In the genomic region with DNA sequence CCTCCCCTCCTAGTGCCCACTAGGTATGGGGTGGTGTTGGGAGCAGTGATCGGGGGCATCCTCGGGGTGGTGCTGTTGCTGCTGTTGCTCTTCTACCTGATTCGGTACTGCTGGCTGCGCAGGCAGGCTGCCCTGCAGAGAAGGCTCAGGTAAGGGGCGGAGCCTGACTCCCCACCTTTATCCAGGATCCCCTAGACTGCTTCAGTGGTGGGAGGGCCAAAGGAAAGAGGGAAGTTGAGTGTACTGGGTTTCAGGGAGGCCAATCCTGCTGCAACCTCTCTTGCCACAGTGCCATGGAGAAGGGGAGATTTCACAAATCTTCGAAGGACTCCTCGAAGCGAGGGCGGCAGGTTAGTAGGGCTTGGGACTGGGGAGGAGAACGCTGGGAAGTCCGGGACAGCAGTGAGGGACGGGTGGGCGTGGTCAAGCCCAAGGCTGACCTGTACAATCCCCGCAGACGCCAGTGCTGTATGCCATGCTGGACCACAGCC, we compare ENCODE assay signal across 9 mouse cellular contexts. TPM values are rescaled to one million over a fixed set of nuclear protein-coding genes. Genes with fewer than 3 reads are reported as not detected.
DNase-seq lines count a peak whose midpoint lies in the region; ATAC-seq and TF ChIP-seq lines count a peak whose summit lies in the region.
"Had no signal": no experiment of that assay in that cellular context is flagged by ENCODE, and none has a peak within 500 bp of the region (broad histone marks: within the 10 kb centered on the region; RNA-seq: fewer than 3 reads in every experiment).

No protein-coding gene starts in this region.

- peak overlapping the region; percentile 52; the same call in 1 of the 2 replicates for H3K9ac ChIP-seq in heart, embryonic 11.5 days (ENCODE audit: low read depth, low read length)
- H3K9ac ChIP-seq in embryonic facial prominence, embryonic 11.5 days (replicated peaks; ENCODE audit: low read length) = peak overlapping the region; percentile 26
- peak overlapping the region; percentile 23; the same call in 1 of the 2 replicates for H3K9ac ChIP-seq in kidney, embryonic 14.5 days (ENCODE audit: low read depth, low read length)

- TF ChIP-seq CTCF in thymus, adult 2 months (IDR thresholded peaks at IDR 0.05; ENCODE audit: borderline replicate concordance, control insufficient read depth, extremely low read depth, insufficient read depth, low read length, poor library complexity) = no peak

- no peaks in the 10 kb centered on the region for H3K9me3 ChIP-seq in heart, embryonic 11.5 days (replicated peaks; ENCODE audit: control insufficient read depth, low read length)
- no peaks in the 10 kb centered on the region for H3K9me3 ChIP-seq in embryonic facial prominence, embryonic 11.5 days (replicated peaks; ENCODE audit: control insufficient read depth, low read length)
- no peaks in the 10 kb centered on the region for H3K9me3 ChIP-seq in kidney, embryonic 14.5 days (ENCODE audit: control insufficient read depth, low read length)
- H3K9me3 ChIP-seq: G1E had no signal

- no peaks in the 10 kb centered on the region for H3K36me3 ChIP-seq in heart, embryonic 11.5 days (ENCODE audit: control insufficient read depth, insufficient read depth, low read length)
- no peaks in the 10 kb centered on the region for H3K36me3 ChIP-seq in embryonic facial prominence, embryonic 11.5 days (replicated peaks; ENCODE audit: control insufficient read depth, insufficient read depth, low read depth, low read length)
- H3K36me3 ChIP-seq in kidney, embryonic 14.5 days (ENCODE audit: control insufficient read depth, insufficient read depth, low read length) = no peaks in the 10 kb centered on the region
- no peaks in the 10 kb centered on the region for H3K36me3 ChIP-seq in thymus, adult 2 months (ENCODE audit: control insufficient read depth, insufficient read depth, low read length)
- H3K36me3 ChIP-seq: G1E had no signal

- peaks cover 39% of the 10 kb centered on the region for H3K27me3 ChIP-seq in heart, embryonic 11.5 days (ENCODE audit: control insufficient read depth, insufficient read depth, low read length)
- H3K27me3 ChIP-seq in embryonic facial prominence, embryonic 11.5 days (ENCODE audit: control insufficient read depth, insufficient read depth, low read length) = peaks cover 9% of the 10 kb centered on the region
- peaks cover 23% of the 10 kb centered on the region for H3K27me3 ChIP-seq in kidney, embryonic 14.5 days (ENCODE audit: control insufficient read depth, insufficient read depth, low read length)
- no peaks in the 10 kb centered on the region; the same call in 1 of the 2 replicates for H3K27me3 ChIP-seq in thymus, adult 2 months (ENCODE audit: control insufficient read depth, insufficient read depth, low read length)

- H3K4me2 ChIP-seq in heart, embryonic 11.5 days = peak overlapping the region; percentile 62
- peak overlapping the region; percentile 49 for H3K4me2 ChIP-seq in embryonic facial prominence, embryonic 11.5 days (ENCODE audit: low read depth, low read length)
- H3K4me2 ChIP-seq in kidney, embryonic 14.5 days (replicated peaks; ENCODE audit: low read depth, low read length) = peak overlapping the region; percentile 57

- H3K27ac ChIP-seq in heart, embryonic 11.5 days (ENCODE audit: low read depth, low read length) = no peak overlapping the region
- no peak overlapping the region for H3K27ac ChIP-seq in embryonic facial prominence, embryonic 11.5 days (replicated peaks; ENCODE audit: low read depth, low read length)
- no peak overlapping the region for H3K27ac ChIP-seq in kidney, embryonic 14.5 days (ENCODE audit: low read depth, low read length)
- no peak overlapping the region for H3K27ac ChIP-seq in thymus, adult 2 months (ENCODE audit: control insufficient read depth, insufficient read depth, low read length)

- 0 out of 2 replicates have a peak, but pooled peaks cover 2% of the 10 kb centered on the region for H3K4me1 ChIP-seq in heart, embryonic 11.5 days (ENCODE audit: control insufficient read depth, insufficient read depth, low read length)
- no peaks in the 10 kb centered on the region for H3K4me1 ChIP-seq in embryonic facial prominence, embryonic 11.5 days (ENCODE audit: control insufficient read depth, insufficient read depth, low read length)
- peaks cover 6% of the 10 kb centered on the region; the same call in 1 of the 2 replicates for H3K4me1 ChIP-seq in kidney, embryonic 14.5 days (ENCODE audit: control insufficient read depth, insufficient read depth, low read length)
- no peaks in the 10 kb centered on the region for H3K4me1 ChIP-seq in thymus, adult 2 months (replicated peaks; ENCODE audit: control insufficient read depth, insufficient read depth, low read length)

- H3K4me3 ChIP-seq in heart, embryonic 11.5 days (ENCODE audit: low read depth, low read length) = peak overlapping the region; percentile 26
- peak overlapping the region; percentile 7; the same call in 1 of the 2 replicates for H3K4me3 ChIP-seq in embryonic facial prominence, embryonic 11.5 days (ENCODE audit: low read depth, low read length)
- H3K4me3 ChIP-seq in kidney, embryonic 14.5 days (ENCODE audit: low read length) = peak overlapping the region; percentile 34
- H3K4me3 ChIP-seq in thymus, adult 2 months (ENCODE audit: control insufficient read depth, insufficient read depth, low read length) = no peak overlapping the region

- no peak for DNase-seq in heart, postnatal 25 days (ENCODE audit: low spot score)
- DNase-seq in embryonic facial prominence, embryonic 11.5 days (ENCODE audit: low spot score) = peak; percentile 27
- DNase-seq in lung, postnatal 36 days = peak; percentile 55
- DNase-seq in testis, postnatal 10 days (ENCODE audit: low spot score) = peak; percentile 60
- DNase-seq in layer of hippocampus, postnatal 25 days (ENCODE audit: extremely low spot score in 1 of 2, low spot score in 1 of 2) = no peak
- no peak for DNase-seq in thymus, adult 2 months

- ATAC-seq in heart, embryonic 11.5 days (replicated peaks; ENCODE audit: insufficient number of reproducible peaks, low FRiP score, low TSS enrichment) = no peak; the same call in 1 of the 2 replicates
- ATAC-seq in embryonic facial prominence, embryonic 11.5 days (replicated peaks; ENCODE audit: insufficient number of reproducible peaks, low FRiP score, low TSS enrichment, low read depth) = peak; percentile 51
- peak; percentile 65 for ATAC-seq in kidney, embryonic 14.5 days (ENCODE audit: low FRiP score, low TSS enrichment)

- no peak for TF ChIP-seq POLR2A in thymus, adult 2 months (IDR thresholded peaks at IDR 0.05; ENCODE audit: control insufficient read depth, extremely low read depth, insufficient read depth, low read length, poor library complexity)

- intact Hi-C loops in heart, postnatal 25 days (cut with DNase I) = no loop called here

- WGBS in heart, embryonic 11.5 days (ENCODE audit: insufficient replicate concordance) = 4% methylated on average over 15 of the region's 15 CpGs
- 5% methylated on average over 15 of the region's 15 CpGs for WGBS in embryonic facial prominence, embryonic 11.5 days
- WGBS in kidney, embryonic 14.5 days = 3% methylated on average over 15 of the region's 15 CpGs
- 20% methylated on average over 15 of the region's 15 CpGs for WGBS in thymus, adult 2 months

RNA-seq across cellular contexts. Expression of a gene that starts 9.0 kb away (rescaled TPM):
- polyA plus RNA-seq in heart, embryonic 11.5 days (2014; fragmentation: Nextera tagmentation; extraction: Ambion mirVana) = 0.30 TPM in 1 of 2 replicates, not detected in the other
- 1 to 10 TPM in 1 of 2 experiments, under 1 TPM in 1; 0.29 to 6.7 TPM for total RNA-seq in heart, postnatal 25 days (2021)
- polyA plus RNA-seq in embryonic facial prominence, embryonic 11.5 days (2014; fragmentation: Nextera tagmentation; extraction: Ambion mirVana) = 1.1 and 1.9 TPM in 2 replicates
- polyA plus RNA-seq in kidney, embryonic 14.5 days (2014; fragmentation: Nextera tagmentation; extraction: Ambion mirVana) = 0.24 TPM in 1 of 2 replicates, not detected in the other
- total RNA-seq in layer of hippocampus, postnatal 25 days (2021) = not detected
- 1.1 and 7.4 TPM in 2 replicates for polyA plus RNA-seq in thymus, adult 2 months (2012; rRNA removed)
- total RNA-seq: G1E had no signal
- polyA plus RNA-seq: G1E had no signal

RNA-seq across cellular contexts. Expression of a gene that starts 9.1 kb away (rescaled TPM):
- 426 and 502 TPM in 2 replicates for polyA plus RNA-seq in heart, embryonic 11.5 days (2014; fragmentation: Nextera tagmentation; extraction: Ambion mirVana)
- 1,000 to 10,000 TPM; 1,121 to 1,186 TPM for total RNA-seq in heart, postnatal 25 days (2021)
- polyA plus RNA-seq in embryonic facial prominence, embryonic 11.5 days (2014; fragmentation: Nextera tagmentation; extraction: Ambion mirVana) = 252 and 267 TPM in 2 replicates
- 291 and 322 TPM in 2 replicates for polyA plus RNA-seq in kidney, embryonic 14.5 days (2014; fragmentation: Nextera tagmentation; extraction: Ambion mirVana)
- total RNA-seq in layer of hippocampus, postnatal 25 days (2021) = 100 to 1,000 TPM; 204 to 220 TPM
- polyA plus RNA-seq in thymus, adult 2 months (2012; rRNA removed) = 191 and 231 TPM in 2 replicates

RNA-seq across cellular contexts. Expression of a gene that starts 36.5 kb away (rescaled TPM):
- 36.2 and 40.0 TPM in 2 replicates for polyA plus RNA-seq in heart, embryonic 11.5 days (2014; fragmentation: Nextera tagmentation; extraction: Ambion mirVana)
- 100 to 1,000 TPM; 253 to 281 TPM for total RNA-seq in heart, postnatal 25 days (2021)
- 13.5 and 15.6 TPM in 2 replicates for polyA plus RNA-seq in embryonic facial prominence, embryonic 11.5 days (2014; fragmentation: Nextera tagmentation; extraction: Ambion mirVana)
- 2.1 and 2.6 TPM in 2 replicates for polyA plus RNA-seq in kidney, embryonic 14.5 days (2014; fragmentation: Nextera tagmentation; extraction: Ambion mirVana)
- total RNA-seq in layer of hippocampus, postnatal 25 days (2021) = 10 to 100 TPM; 42.1 to 43.6 TPM
- 4.7 and 7.3 TPM in 2 replicates for polyA plus RNA-seq in thymus, adult 2 months (2012; rRNA removed)
- polyA plus RNA-seq: G1E had no signal

RNA-seq across cellular contexts. Expression of a gene that starts 45.8 kb away (rescaled TPM):
- polyA plus RNA-seq in heart, embryonic 11.5 days (2014; fragmentation: Nextera tagmentation; extraction: Ambion mirVana) = 2.7 and 5.6 TPM in 2 replicates
- total RNA-seq in heart, postnatal 25 days (2021) = 1 to 10 TPM in 1 of 2 experiments, under 1 TPM in 1; 0.34 to 1.1 TPM
- 1.4 and 1.7 TPM in 2 replicates for polyA plus RNA-seq in embryonic facial prominence, embryonic 11.5 days (2014; fragmentation: Nextera tagmentation; extraction: Ambion mirVana)
- 2.9 and 3.8 TPM in 2 replicates for polyA plus RNA-seq in kidney, embryonic 14.5 days (2014; fragmentation: Nextera tagmentation; extraction: Ambion mirVana)
- 1 to 10 TPM in 1 of 2 experiments, under 1 TPM in 1; 0.52 to 1.5 TPM for total RNA-seq in layer of hippocampus, postnatal 25 days (2021)
- 2.7 and 2.8 TPM in 2 replicates for polyA plus RNA-seq in thymus, adult 2 months (2012; rRNA removed)

RNA-seq across cellular contexts. Expression of a gene that starts 54.2 kb away (rescaled TPM):
- 0.11 and 0.19 TPM in 2 replicates for polyA plus RNA-seq in heart, embryonic 11.5 days (2014; fragmentation: Nextera tagmentation; extraction: Ambion mirVana)
- total RNA-seq in heart, postnatal 25 days (2021) = not detected
- polyA plus RNA-seq in embryonic facial prominence, embryonic 11.5 days (2014; fragmentation: Nextera tagmentation; extraction: Ambion mirVana) = 0.22 and 0.26 TPM in 2 replicates
- 0.24 and 0.27 TPM in 2 replicates for polyA plus RNA-seq in kidney, embryonic 14.5 days (2014; fragmentation: Nextera tagmentation; extraction: Ambion mirVana)
- under 1 TPM; 0.12 to 0.15 TPM for total RNA-seq in layer of hippocampus, postnatal 25 days (2021)
- 0.08 and 0.43 TPM in 2 replicates for polyA plus RNA-seq in thymus, adult 2 months (2012; rRNA removed)
- polyA plus RNA-seq: G1E had no signal

Comparison
In these comparisons a context has a peak if more than half of its experiments do, and no peak if none do; other contexts are left out.
1. DNase-seq: peak in embryonic facial prominence, embryonic 11.5 days (single experiment), lung, postnatal 36 days (single experiment) and testis, postnatal 10 days (single experiment); none in heart, postnatal 25 days (single experiment), layer of hippocampus, postnatal 25 days (0 of 2) and thymus, adult 2 months (single experiment).
2. Peak in every context shown above with its lines, with median percentiles within 50 percentile points of each other: H3K4me2 ChIP-seq and H3K9ac ChIP-seq.